Mouse (Mus musculus): ENCODE measurements around the gene Rab7b. TPM values are rescaled to one million over a fixed set of nuclear protein-coding genes. Genes with fewer than 3 reads are reported as not detected.

Gene Rab7b
- polyA plus RNA-seq, 1 experiment from 2014 or later: 1.1 TPM

DNA sequence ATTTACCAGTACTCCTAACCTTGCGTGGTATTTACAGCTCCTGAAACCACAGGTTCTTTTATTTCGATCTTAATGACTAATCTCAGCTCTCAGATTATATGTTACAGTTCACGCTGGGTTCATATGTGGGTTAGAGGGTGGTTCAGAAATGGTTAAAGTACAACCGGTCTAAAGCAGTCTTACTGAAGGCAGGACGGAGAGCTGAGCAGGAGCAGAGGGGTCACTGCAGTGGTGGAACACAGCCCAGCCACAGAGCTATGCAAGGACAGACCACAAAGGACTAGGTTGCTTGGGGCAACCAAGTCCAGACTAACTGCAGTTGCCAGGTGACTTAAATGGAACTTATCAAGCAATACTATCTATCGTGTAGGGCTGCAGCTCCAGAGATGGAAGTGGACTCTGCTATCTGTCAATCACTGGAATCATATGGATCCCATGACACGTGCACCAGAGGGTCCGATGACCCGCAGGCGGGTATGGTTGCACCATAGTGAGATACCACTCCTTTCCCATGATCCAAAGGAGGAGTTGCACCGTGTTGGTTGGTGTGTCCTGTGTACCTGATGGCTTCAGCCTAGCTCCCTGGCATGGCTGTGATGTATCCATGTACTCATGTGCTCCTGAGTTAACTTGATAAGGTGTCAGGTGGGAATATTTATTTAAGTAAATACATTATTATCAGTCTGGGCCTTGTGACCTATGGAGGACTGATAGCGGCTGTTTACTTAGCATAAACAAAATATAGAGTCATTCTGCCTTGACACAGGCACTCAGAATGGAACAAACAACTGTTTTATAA is 42.3 kb downstream of the Rab7b start:
- Histone ChIP-seq H3K9me3 (no peaks in the 10 kb centered on the region), H3K27me3 (ENCODE audit: insufficient read depth, poor library complexity, severe bottlenecking) (no peaks in the 10 kb centered on the region), H3K4me3 (no peak overlapping the region), H3K4me1 (replicated peaks) (peaks cover 18% of the 10 kb centered on the region), H3K36me3 (no peaks in the 10 kb centered on the region), H3K27ac (no peak overlapping the region)
- DNase-seq (ENCODE audit: low spot score): no peak
- 85% methylated on average over 12 of the region's 12 CpGs for WGBS

- H3K36me3 ChIP-seq: no peaks in the 10 kb centered on the region
- H3K9me3 ChIP-seq: no peaks in the 10 kb centered on the region
- H3K4me1 ChIP-seq (replicated peaks): peaks cover 18% of the 10 kb centered on the region
- no peaks in the 10 kb centered on the region for H3K27me3 ChIP-seq (ENCODE audit: insufficient read depth, poor library complexity, severe bottlenecking)
- WGBS: 49% methylated on average over 13 of the region's 13 CpGs
- H3K27ac ChIP-seq: peak overlapping the region; percentile 62
- H3K4me3 ChIP-seq: no peak overlapping the region
- no peak for DNase-seq (ENCODE audit: low spot score)
These were observed 45.1 kb downstream of the Rab7b start for GRCm38 (mm10) chr1:131733474-131734180.

GRCm38 (mm10) chr1:131734657-131735273 is 46.3 kb downstream of the Rab7b start:
- Histone ChIP-seq H3K4me1 (replicated peaks) (peaks cover 18% of the 10 kb centered on the region), H3K27ac (0 out of 2 replicates have a peak overlapping the region, but pooled peaks have one; percentile 4), H3K4me3 (no peak overlapping the region), H3K36me3 (no peaks in the 10 kb centered on the region), H3K27me3 (ENCODE audit: insufficient read depth, poor library complexity, severe bottlenecking) (no peaks in the 10 kb centered on the region), H3K9me3 (no peaks in the 10 kb centered on the region)
- whole genome bisulfite sequencing: 93% methylated on average over 6 of the region's 6 CpGs
- DNase-seq (ENCODE audit: low spot score): no peak

DNA sequence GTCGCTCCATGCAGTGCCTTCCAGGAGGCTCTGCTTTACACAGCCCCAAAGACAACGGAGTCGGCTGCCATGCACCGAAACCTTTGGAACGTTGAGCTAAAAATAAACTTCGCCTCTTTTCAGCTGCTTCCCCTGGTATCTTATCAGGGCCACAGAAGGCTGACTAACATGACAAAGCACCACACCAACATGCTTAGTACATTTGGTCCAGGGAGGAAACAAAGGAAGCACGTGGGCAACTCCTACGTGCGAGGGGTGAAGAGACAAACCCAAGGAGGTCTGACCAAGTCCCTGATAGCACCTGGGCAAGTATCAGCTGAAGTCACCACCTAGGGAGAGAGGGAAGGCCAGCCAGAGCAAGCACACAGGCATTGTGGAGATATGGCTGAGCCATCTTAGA is 48.0 kb downstream of the Rab7b start:
- WGBS: 91% methylated on average over 9 of the region's 9 CpGs
- Histone ChIP-seq H3K4me3 (no peak overlapping the region), H3K36me3 (no peaks in the 10 kb centered on the region), H3K9me3 (no peaks in the 10 kb centered on the region), H3K27me3 (ENCODE audit: insufficient read depth, poor library complexity, severe bottlenecking) (no peaks in the 10 kb centered on the region), H3K4me1 (replicated peaks) (peaks cover 16% of the 10 kb centered on the region), H3K27ac (no peak overlapping the region)
- DNase-seq (ENCODE audit: low spot score): no peak

DNA sequence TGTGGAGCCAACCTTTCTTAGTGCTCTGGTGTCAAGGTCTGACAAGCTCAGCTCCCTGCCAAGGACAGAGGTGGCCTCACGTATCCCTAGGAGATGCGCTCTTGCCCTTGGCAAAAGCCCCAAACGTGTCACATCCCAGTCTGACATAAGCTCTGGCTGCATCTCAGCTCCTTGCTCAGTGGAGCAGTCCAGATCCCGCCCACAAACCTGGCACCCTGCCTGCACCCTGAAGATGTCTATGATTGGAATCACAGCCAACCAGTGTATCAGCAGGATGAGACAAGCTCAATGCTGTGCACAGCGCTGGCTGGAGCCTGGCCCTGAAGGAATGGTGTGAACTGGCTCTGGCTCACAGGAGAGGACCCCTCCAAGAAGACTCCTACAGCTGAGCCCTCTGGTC is 48.8 kb downstream of the Rab7b start:
- H3K9me3 ChIP-seq: no peaks in the 10 kb centered on the region
- peaks cover 14% of the 10 kb centered on the region for H3K4me1 ChIP-seq (replicated peaks)
- no peaks in the 10 kb centered on the region for H3K27me3 ChIP-seq (ENCODE audit: insufficient read depth, poor library complexity, severe bottlenecking)
- H3K27ac ChIP-seq: no peak overlapping the region
- no peak overlapping the region for H3K4me3 ChIP-seq
- WGBS: 80% methylated on average over 5 of the region's 5 CpGs
- no peaks in the 10 kb centered on the region for H3K36me3 ChIP-seq
- DNase-seq (ENCODE audit: low spot score): no peak

DNA sequence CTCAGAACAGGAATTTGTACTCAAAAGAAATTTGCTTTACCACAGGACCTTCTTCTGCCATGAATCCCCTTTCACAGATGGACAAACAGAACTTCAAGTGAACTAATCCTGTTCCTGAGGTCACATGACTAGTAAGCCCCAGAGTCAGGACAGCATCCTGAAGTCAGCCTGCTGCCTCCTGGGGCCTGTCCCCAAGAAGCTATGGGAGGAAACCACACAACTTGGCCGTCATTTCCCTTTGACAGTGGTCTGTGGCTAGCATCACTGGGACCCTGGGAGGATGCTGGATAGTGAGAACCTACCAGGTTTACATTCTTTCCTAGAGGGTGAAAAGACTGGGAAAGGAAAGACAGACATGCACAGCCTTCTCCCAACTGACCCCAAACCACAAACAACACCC is 50.3 kb downstream of the Rab7b start:
- Histone ChIP-seq H3K27me3 (ENCODE audit: insufficient read depth, poor library complexity, severe bottlenecking) (no peaks in the 10 kb centered on the region), H3K4me1 (replicated peaks) (peaks cover 8% of the 10 kb centered on the region; the same call in 1 of the 2 replicates), H3K4me3 (no peak overlapping the region), H3K9me3 (no peaks in the 10 kb centered on the region), H3K27ac (no peak overlapping the region), H3K36me3 (no peaks in the 10 kb centered on the region)
- 82% methylated on average over 1 of the region's 1 CpGs for WGBS
- DNase-seq (ENCODE audit: low spot score): no peak

- no peaks in the 10 kb centered on the region for H3K9me3 ChIP-seq
- WGBS: 89% methylated on average over 9 of the region's 9 CpGs
- no peak overlapping the region for H3K27ac ChIP-seq
- no peak overlapping the region for H3K4me3 ChIP-seq
- DNase-seq (ENCODE audit: low spot score): no peak
- H3K4me1 ChIP-seq (replicated peaks): peaks cover 8% of the 10 kb centered on the region; the same call in 1 of the 2 replicates
- H3K27me3 ChIP-seq (ENCODE audit: insufficient read depth, poor library complexity, severe bottlenecking): no peaks in the 10 kb centered on the region; the same call in 1 of the 2 replicates
- no peaks in the 10 kb centered on the region for H3K36me3 ChIP-seq
These were observed 51.1 kb downstream of the Rab7b start for GRCm38 (mm10) chr1:131739481-131740160.

DNA sequence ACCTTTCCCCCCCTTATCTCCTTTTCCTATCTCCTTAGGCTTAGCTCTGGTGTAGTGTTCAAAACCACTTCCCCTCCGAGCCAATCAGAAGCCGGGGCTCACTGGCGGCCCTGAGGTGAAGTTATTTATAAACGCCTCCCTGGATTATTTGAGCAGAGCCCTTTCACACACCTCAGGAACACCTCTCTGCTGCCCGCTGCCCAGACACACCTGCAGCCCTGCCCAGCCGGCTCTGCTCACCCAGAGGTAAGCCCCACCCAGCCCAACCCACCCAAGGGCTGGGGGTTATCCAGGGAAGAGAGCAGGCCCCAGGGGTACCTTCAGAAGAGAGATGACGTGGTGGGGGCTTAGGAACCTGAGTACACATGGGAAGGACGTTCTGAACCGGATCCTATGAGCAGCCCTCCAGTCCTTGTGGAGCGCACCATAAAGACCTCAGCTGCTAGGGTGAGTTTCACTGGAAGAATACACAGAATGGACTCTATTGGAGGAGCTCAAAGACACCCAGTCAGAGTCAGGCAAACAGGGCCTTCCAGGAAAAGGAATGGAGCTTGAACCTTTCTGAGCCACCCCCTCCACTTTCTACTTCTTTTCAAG is 55.5 kb downstream of the Rab7b start, which contains the start of gene Slc26a9:
Gene Slc26a9, plus strand, starts transcription at position 155 of the 597 bp plus-strand sequence.
- no peaks in the 10 kb centered on the region for H3K36me3 ChIP-seq
- no peaks in the 10 kb centered on the region for H3K9me3 ChIP-seq
- H3K27ac ChIP-seq: 0 out of 2 replicates have a peak within 1 kb of the TSS, but pooled peaks have one; percentile 12
- DNase-seq (ENCODE audit: low spot score): no peak
- peaks cover 31% of the 10 kb centered on the region for H3K4me1 ChIP-seq (replicated peaks)
- no peak within 1 kb of the TSS for H3K4me3 ChIP-seq
- no peaks in the 10 kb centered on the region; the same call in 1 of the 2 replicates for H3K27me3 ChIP-seq (ENCODE audit: insufficient read depth, poor library complexity, severe bottlenecking)
- WGBS: 65% methylated on average over 10 of the region's 10 CpGs

GRCm38 (mm10) chr1:131745391-131745790 is 56.9 kb downstream of the Rab7b start:
- H3K27ac ChIP-seq: no peak overlapping the region
- no peak overlapping the region for H3K4me3 ChIP-seq
- 53% methylated on average over 5 of the region's 5 CpGs for WGBS
- H3K36me3 ChIP-seq: no peaks in the 10 kb centered on the region
- peaks cover 31% of the 10 kb centered on the region for H3K4me1 ChIP-seq (replicated peaks)
- no peaks in the 10 kb centered on the region; the same call in 1 of the 2 replicates for H3K27me3 ChIP-seq (ENCODE audit: insufficient read depth, poor library complexity, severe bottlenecking)
- no peak for DNase-seq (ENCODE audit: low spot score)
- no peaks in the 10 kb centered on the region for H3K9me3 ChIP-seq

GRCm38 (mm10) chr1:131747761-131748160 is 59.3 kb downstream of the Rab7b start:
- Histone ChIP-seq H3K9me3 (no peaks in the 10 kb centered on the region), H3K4me1 (replicated peaks) (peaks cover 31% of the 10 kb centered on the region), H3K27me3 (ENCODE audit: insufficient read depth, poor library complexity, severe bottlenecking) (no peaks in the 10 kb centered on the region; the same call in 1 of the 2 replicates), H3K36me3 (no peaks in the 10 kb centered on the region), H3K27ac (peak overlapping the region; percentile 13; the same call in 1 of the 2 replicates), H3K4me3 (no peak overlapping the region)
- no peak for DNase-seq (ENCODE audit: low spot score)
- 50% methylated on average over 2 of the region's 2 CpGs for WGBS

DNA sequence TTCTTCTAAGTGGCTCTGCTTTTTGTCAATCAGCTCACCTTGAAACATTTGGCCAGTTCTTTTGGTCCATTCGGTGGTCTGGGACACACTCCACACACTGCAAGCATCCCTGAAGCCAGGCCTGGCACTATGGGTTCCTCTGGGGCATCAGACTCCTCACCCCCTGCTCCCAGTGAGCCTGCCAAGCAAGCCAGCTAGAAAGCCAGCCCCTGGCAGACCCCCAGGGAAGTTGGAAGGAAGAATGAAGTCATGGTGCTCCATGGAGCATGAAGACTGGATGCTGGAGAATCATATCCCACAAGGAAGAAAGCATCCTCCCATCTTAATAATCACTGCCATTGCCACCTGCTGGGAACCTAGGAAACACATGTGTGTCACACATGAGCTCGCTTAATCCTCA is 60.1 kb downstream of the Rab7b start:
- no peaks in the 10 kb centered on the region for H3K9me3 ChIP-seq
- no peaks in the 10 kb centered on the region for H3K36me3 ChIP-seq
- peaks cover 28% of the 10 kb centered on the region for H3K4me1 ChIP-seq (replicated peaks)
- no peak overlapping the region for H3K4me3 ChIP-seq
- WGBS: 84% methylated on average over 2 of the region's 2 CpGs
- H3K27ac ChIP-seq: 0 out of 2 replicates have a peak overlapping the region, but pooled peaks have one; percentile 8
- DNase-seq (ENCODE audit: low spot score): no peak
- H3K27me3 ChIP-seq (ENCODE audit: insufficient read depth, poor library complexity, severe bottlenecking): no peaks in the 10 kb centered on the region; the same call in 1 of the 2 replicates

Measured in hindbrain, embryonic 10.5 days (tissue).